Mouse (Mus musculus): ENCODE data around the gene Fgf13. TPM values are rescaled to one million over a fixed set of nuclear protein-coding genes. Genes with fewer than 3 reads are reported as not detected.

Gene Fgf13
- polyA plus RNA-seq, 1 experiment = 8.3 TPM

DNA sequence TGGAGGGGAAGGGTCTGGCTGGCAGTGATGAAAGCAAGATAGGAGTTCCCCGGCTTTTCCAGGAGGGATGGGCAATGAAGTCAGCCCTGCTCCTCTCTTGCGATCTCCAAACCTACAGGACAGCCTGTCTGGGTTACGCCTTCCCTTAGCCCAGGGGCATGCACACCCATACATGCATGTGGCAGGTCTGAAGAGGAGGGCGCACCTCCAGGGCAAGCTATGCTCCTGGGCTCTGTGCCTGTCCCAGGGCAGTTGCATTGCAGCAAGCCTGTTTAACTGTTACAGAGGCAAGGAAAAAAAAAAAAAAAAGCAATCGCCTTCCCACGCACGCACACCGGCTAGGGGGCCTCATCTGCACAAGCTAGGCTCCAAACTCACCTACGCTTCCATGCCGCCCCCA lies 434.5 kb downstream of the Fgf13 start:
- no peaks in the 10 kb centered on the region for H3K27me3 ChIP-seq (ENCODE audit: control insufficient read depth, insufficient read depth, low read length)
- peaks cover 4% of the 10 kb centered on the region; the same call in 1 of the 2 replicates for H3K4me1 ChIP-seq (replicated peaks; ENCODE audit: control insufficient read depth, insufficient read depth, low read length)
- TF ChIP-seq CTCF (IDR thresholded peaks at IDR 0.05; ENCODE audit: borderline replicate concordance, control insufficient read depth, extremely low read depth, insufficient read depth, low read length, poor library complexity) (no peak), POLR2A (IDR thresholded peaks at IDR 0.05; ENCODE audit: control insufficient read depth, extremely low read depth, insufficient read depth, low read length, poor library complexity) (no peak)
- no peak overlapping the region for H3K27ac ChIP-seq (ENCODE audit: control insufficient read depth, insufficient read depth, low read length)
- 4% methylated on average over 10 of the region's 10 CpGs for WGBS
- DNase-seq = peak; percentile 19
- H3K4me3 ChIP-seq (ENCODE audit: control insufficient read depth, insufficient read depth, low read length) = peak overlapping the region; percentile 97
- no peaks in the 10 kb centered on the region for H3K36me3 ChIP-seq (ENCODE audit: control insufficient read depth, insufficient read depth, low read length)

DNA sequence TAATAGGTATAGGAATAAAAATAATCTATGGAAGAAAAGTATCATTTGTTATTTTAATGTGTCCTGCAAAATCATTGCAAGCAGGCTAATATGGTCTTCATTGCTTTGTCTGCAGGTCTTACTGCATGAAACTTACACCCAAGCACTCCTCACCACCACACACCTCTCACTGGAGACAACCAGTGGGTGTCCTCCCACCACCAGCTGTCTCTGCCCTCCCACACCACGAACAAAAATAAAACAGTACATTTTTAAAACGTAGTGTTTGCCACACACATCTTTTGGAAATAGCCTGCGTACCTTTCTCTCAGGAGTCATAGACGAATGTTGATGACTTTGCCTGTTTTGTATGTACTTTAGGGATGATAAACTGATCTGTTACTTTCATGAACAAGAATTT lies 441.2 kb downstream of the Fgf13 start:
- H3K27me3 ChIP-seq (ENCODE audit: control insufficient read depth, insufficient read depth, low read length) = no peaks in the 10 kb centered on the region
- H3K4me1 ChIP-seq (replicated peaks; ENCODE audit: control insufficient read depth, insufficient read depth, low read length) = no peaks in the 10 kb centered on the region
- no peak overlapping the region for H3K27ac ChIP-seq (ENCODE audit: control insufficient read depth, insufficient read depth, low read length)
- DNase-seq = no peak
- TF ChIP-seq CTCF (IDR thresholded peaks at IDR 0.05; ENCODE audit: borderline replicate concordance, control insufficient read depth, extremely low read depth, insufficient read depth, low read length, poor library complexity) (no peak), POLR2A (IDR thresholded peaks at IDR 0.05; ENCODE audit: control insufficient read depth, extremely low read depth, insufficient read depth, low read length, poor library complexity) (no peak)
- no peaks in the 10 kb centered on the region for H3K36me3 ChIP-seq (ENCODE audit: control insufficient read depth, insufficient read depth, low read length)
- H3K4me3 ChIP-seq (ENCODE audit: control insufficient read depth, insufficient read depth, low read length) = no peak overlapping the region
- WGBS = 75% methylated on average over 4 of the region's 4 CpGs

DNA sequence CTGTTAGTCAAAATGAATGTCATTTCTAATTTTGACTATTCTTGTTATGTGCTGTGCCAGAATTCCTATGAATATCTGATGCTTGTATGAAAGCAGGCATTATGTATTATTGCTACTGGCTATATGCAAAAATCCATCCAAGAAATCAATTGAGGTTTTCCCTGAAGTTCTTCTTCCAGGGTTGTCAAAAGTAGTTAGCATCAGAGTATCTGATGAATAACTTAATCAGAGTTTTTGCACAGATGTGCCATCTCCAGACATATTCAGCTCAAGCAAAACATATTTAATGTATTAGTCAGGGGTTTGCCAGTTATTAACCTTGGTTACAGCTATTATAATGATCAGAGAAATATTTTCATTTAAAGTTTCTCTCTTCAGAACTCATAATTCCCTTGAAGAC lies 454.7 kb downstream of the Fgf13 start:
- no peak for TF ChIP-seq POLR2A (IDR thresholded peaks at IDR 0.05; ENCODE audit: control insufficient read depth, extremely low read depth, insufficient read depth, low read length, poor library complexity)
- TF ChIP-seq CTCF (IDR thresholded peaks at IDR 0.05; ENCODE audit: borderline replicate concordance, control insufficient read depth, extremely low read depth, insufficient read depth, low read length, poor library complexity) = no peak
- Histone ChIP-seq H3K27me3 (ENCODE audit: control insufficient read depth, insufficient read depth, low read length) (no peaks in the 10 kb centered on the region), H3K4me3 (ENCODE audit: control insufficient read depth, insufficient read depth, low read length) (no peak overlapping the region), H3K4me1 (replicated peaks; ENCODE audit: control insufficient read depth, insufficient read depth, low read length) (no peaks in the 10 kb centered on the region), H3K36me3 (ENCODE audit: control insufficient read depth, insufficient read depth, low read length) (no peaks in the 10 kb centered on the region), H3K27ac (ENCODE audit: control insufficient read depth, insufficient read depth, low read length) (no peak overlapping the region)
- DNase-seq = no peak

DNA sequence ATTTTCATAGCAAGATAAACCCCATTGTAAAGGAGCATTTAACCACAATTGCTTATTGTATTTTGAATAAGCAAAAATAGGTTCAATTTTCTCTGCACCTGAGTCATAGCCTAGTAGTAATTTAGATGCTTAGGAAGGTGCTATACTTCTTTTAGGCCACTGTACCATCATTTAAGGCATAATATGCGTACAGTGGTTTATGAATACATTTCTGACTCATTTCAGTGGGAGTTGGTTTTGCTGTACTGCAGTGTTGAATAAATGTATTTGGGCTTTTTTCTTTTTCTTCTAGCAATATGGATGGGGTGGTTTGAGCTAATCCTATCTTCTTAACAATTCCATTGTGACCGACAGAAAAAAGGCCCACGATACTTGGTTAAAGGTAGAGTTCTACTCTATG lies 481.9 kb downstream of the Fgf13 start:
- Histone ChIP-seq H3K27ac (ENCODE audit: control insufficient read depth, insufficient read depth, low read length) (no peak overlapping the region), H3K27me3 (ENCODE audit: control insufficient read depth, insufficient read depth, low read length) (no peaks in the 10 kb centered on the region), H3K4me1 (replicated peaks; ENCODE audit: control insufficient read depth, insufficient read depth, low read length) (no peaks in the 10 kb centered on the region), H3K4me3 (ENCODE audit: control insufficient read depth, insufficient read depth, low read length) (no peak overlapping the region), H3K36me3 (ENCODE audit: control insufficient read depth, insufficient read depth, low read length) (no peaks in the 10 kb centered on the region)
- TF ChIP-seq POLR2A (IDR thresholded peaks at IDR 0.05; ENCODE audit: control insufficient read depth, extremely low read depth, insufficient read depth, low read length, poor library complexity) = no peak
- TF ChIP-seq CTCF (IDR thresholded peaks at IDR 0.05; ENCODE audit: borderline replicate concordance, control insufficient read depth, extremely low read depth, insufficient read depth, low read length, poor library complexity) = no peak
- no peak for DNase-seq
- WGBS = 99% methylated on average over 3 of the region's 3 CpGs

DNA sequence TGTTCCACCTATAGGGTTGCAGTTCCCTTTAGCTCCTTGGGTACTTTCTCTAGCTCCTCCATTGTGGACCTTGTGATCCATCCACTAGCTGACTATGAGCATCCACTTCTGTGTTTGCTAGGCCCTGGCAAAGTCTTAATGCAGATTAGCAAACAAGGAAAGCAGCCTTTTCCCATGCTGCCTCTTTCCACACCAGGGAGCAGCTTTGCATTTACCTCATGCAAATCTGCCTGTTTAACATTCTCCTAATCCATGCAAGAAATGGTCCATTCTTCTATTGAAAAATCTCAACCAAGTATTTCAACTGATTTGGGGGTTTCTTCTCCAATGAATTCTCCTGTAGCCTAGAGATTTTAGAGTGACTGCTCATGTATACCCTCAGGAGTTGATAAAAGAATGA lies 487.4 kb downstream of the Fgf13 start:
- H3K27ac ChIP-seq (ENCODE audit: control insufficient read depth, insufficient read depth, low read length) = no peak overlapping the region
- no peak for DNase-seq
- no peak overlapping the region for H3K4me3 ChIP-seq (ENCODE audit: control insufficient read depth, insufficient read depth, low read length)
- H3K36me3 ChIP-seq (ENCODE audit: control insufficient read depth, insufficient read depth, low read length) = no peaks in the 10 kb centered on the region
- TF ChIP-seq POLR2A (IDR thresholded peaks at IDR 0.05; ENCODE audit: control insufficient read depth, extremely low read depth, insufficient read depth, low read length, poor library complexity) = no peak
- no peak for TF ChIP-seq CTCF (IDR thresholded peaks at IDR 0.05; ENCODE audit: borderline replicate concordance, control insufficient read depth, extremely low read depth, insufficient read depth, low read length, poor library complexity)
- no peaks in the 10 kb centered on the region for H3K27me3 ChIP-seq (ENCODE audit: control insufficient read depth, insufficient read depth, low read length)
- H3K4me1 ChIP-seq (replicated peaks; ENCODE audit: control insufficient read depth, insufficient read depth, low read length) = no peaks in the 10 kb centered on the region

DNA sequence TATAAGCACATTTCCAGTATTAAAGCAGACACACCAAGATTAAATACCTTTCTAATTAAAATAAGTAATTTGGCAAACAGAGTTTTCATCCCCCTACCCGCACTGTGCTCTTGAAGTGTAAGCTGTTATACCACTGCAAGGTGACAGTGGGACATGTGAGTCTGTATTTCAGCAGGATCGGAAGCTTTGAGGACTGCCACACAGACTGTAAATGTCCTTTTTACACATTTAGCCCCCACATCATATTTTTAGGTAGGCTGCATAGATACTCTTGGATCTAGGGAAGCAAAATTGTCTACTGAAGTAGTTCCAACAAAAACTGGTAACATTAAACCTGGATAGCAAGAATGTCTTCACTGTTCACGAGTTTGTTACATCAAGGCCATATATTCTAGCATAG lies 495.8 kb downstream of the Fgf13 start:
- H3K4me1 ChIP-seq (replicated peaks; ENCODE audit: control insufficient read depth, insufficient read depth, low read length) = no peaks in the 10 kb centered on the region
- no peak overlapping the region for H3K4me3 ChIP-seq (ENCODE audit: control insufficient read depth, insufficient read depth, low read length)
- no peaks in the 10 kb centered on the region for H3K36me3 ChIP-seq (ENCODE audit: control insufficient read depth, insufficient read depth, low read length)
- DNase-seq = no peak
- no peak for TF ChIP-seq POLR2A (IDR thresholded peaks at IDR 0.05; ENCODE audit: control insufficient read depth, extremely low read depth, insufficient read depth, low read length, poor library complexity)
- TF ChIP-seq CTCF (IDR thresholded peaks at IDR 0.05; ENCODE audit: borderline replicate concordance, control insufficient read depth, extremely low read depth, insufficient read depth, low read length, poor library complexity) = no peak
- 86% methylated on average over 3 of the region's 3 CpGs for WGBS
- H3K27ac ChIP-seq (ENCODE audit: control insufficient read depth, insufficient read depth, low read length) = no peak overlapping the region
- H3K27me3 ChIP-seq (ENCODE audit: control insufficient read depth, insufficient read depth, low read length) = no peaks in the 10 kb centered on the region

DNA sequence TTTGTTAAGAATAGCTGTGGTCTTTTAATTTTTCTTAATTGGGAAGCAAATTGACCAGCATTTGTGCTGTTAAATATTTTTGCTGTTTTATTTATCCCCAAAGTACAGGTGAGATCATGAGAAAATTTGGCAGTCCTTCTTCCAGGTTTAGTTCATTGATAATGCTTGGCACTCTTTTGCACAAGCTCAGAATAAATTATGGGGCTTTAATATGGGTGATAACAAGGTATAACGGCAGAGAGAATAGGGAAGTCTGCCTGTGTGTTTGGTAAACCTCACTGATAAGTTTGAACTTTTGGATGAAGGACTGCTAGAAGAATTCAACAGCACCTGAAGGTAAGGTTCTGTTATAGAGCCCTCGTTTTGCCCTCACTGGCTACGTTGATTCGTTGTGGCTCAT lies 504.7 kb downstream of the Fgf13 start:
- WGBS = 84% methylated on average over 4 of the region's 4 CpGs
- Histone ChIP-seq H3K36me3 (ENCODE audit: control insufficient read depth, insufficient read depth, low read length) (no peaks in the 10 kb centered on the region), H3K4me1 (replicated peaks; ENCODE audit: control insufficient read depth, insufficient read depth, low read length) (no peaks in the 10 kb centered on the region), H3K27me3 (ENCODE audit: control insufficient read depth, insufficient read depth, low read length) (no peaks in the 10 kb centered on the region), H3K27ac (ENCODE audit: control insufficient read depth, insufficient read depth, low read length) (no peak overlapping the region), H3K4me3 (ENCODE audit: control insufficient read depth, insufficient read depth, low read length) (no peak overlapping the region)
- no peak for DNase-seq
- no peak for TF ChIP-seq CTCF (IDR thresholded peaks at IDR 0.05; ENCODE audit: borderline replicate concordance, control insufficient read depth, extremely low read depth, insufficient read depth, low read length, poor library complexity)
- no peak for TF ChIP-seq POLR2A (IDR thresholded peaks at IDR 0.05; ENCODE audit: control insufficient read depth, extremely low read depth, insufficient read depth, low read length, poor library complexity)

All from thymus, adult 2 months (tissue).